Mouse (Mus musculus): Measurements from ENCODE around the gene Fcrlb.
"Not testable (repeated sequence)": the region's sequence is repeated elsewhere in the genome, so short reads cannot be mapped to it uniquely, and the experiment has no call there.

The Fcrlb gene

DNA sequence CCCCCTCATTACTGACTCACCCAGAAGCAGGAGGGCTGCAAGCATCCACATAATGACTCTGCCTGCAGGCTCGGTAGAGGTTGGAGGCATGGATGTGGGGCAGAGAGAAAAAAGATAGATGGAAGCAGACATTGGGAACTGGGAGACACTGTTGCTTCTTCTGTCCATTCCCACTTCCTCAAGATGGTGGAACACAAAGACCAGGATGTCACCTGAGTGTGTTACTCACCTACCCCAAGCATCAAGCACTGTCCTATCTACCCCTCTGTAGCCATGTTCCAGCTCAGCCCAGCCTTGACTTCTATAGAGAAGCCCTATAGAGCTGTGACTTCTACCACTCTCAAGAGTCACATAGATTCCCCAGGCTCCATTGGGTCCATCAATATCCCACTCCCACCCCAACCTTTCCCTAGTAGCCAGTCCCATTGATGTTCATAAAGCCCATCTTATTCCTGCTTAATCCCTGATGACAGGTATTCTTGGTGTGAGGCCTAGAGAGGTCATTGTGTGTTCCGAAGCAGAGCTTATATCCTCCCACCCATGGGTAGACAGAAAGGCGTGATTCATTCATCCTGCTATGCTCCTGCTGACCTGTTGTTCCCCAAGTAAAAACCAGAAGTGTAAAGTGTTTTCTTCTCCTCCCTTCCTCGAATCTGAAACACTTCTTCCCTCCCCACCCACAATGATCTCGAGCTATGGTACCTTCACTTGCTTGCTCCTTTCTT lies at the start of gene Fcrlb:
Gene Fcrlb, minus strand, starts transcription at position 51 of the 725 bp plus-strand sequence.
- DNase-seq (ENCODE audit: low spot score) = no peak

GRCm38 (mm10) chr1:170962301-170962700 lies 49.6 kb upstream of the Fcrlb start:
- DNase-seq (ENCODE audit: low spot score) = no peak

- no peak for DNase-seq (ENCODE audit: low spot score)
Measured at GRCm38 (mm10) chr1:170961101-170961500, 48.4 kb upstream of the Fcrlb start.

DNA sequence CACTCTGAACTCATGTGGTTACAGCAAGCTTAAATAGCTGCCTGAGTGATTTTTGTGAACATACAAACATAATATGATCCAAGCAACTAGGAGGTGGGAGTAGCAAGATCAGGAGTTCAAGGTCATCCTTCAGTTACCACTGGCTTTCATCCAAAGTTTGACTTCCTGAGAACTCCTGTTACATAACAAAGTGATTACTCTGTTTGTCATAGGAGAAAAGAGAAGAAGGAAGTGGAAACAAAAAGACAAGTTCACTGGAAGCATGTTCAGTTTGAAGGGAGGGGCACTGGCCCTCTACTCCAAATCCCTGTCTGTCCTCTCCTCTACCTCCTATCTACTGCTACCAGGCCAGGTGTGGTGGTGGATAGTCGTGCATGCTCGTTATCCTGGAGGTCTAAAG lies 47.0 kb upstream of the Fcrlb start:
- DNase-seq (ENCODE audit: low spot score) = no peak

GRCm38 (mm10) chr1:170958225-170958624 lies 45.5 kb upstream of the Fcrlb start:
- DNase-seq (ENCODE audit: low spot score) = no peak

- DNase-seq (ENCODE audit: low spot score) = no peak
Measured at GRCm38 (mm10) chr1:170953192-170953591, 40.5 kb upstream of the Fcrlb start.

DNA sequence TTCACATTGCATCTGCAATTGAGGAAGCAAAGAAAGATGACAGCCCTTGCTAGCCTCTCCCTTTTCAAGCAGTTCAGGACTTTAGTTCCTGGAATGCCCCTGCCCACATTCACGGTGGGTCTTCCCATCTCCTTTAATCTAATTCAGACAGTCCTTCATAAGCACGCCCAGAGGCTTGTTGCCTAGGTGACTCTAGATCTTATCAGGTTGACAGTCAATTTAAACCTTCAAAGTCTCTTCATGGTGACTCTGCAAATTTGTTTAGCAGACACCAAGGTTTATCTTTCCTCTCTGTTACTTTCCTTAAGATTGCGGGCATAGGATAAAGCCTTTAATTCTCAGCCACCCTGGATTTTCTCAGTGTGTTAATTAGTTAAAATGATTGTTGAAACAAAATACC lies 38.0 kb upstream of the Fcrlb start:
- DNase-seq (ENCODE audit: low spot score) = no peak

- DNase-seq (ENCODE audit: low spot score) = not testable (repeated sequence)
Measured at GRCm38 (mm10) chr1:170944908-170945307, 32.2 kb upstream of the Fcrlb start.

GRCm38 (mm10) chr1:170944151-170944550 lies 31.4 kb upstream of the Fcrlb start:
- not testable (repeated sequence) for DNase-seq (ENCODE audit: low spot score)

DNA sequence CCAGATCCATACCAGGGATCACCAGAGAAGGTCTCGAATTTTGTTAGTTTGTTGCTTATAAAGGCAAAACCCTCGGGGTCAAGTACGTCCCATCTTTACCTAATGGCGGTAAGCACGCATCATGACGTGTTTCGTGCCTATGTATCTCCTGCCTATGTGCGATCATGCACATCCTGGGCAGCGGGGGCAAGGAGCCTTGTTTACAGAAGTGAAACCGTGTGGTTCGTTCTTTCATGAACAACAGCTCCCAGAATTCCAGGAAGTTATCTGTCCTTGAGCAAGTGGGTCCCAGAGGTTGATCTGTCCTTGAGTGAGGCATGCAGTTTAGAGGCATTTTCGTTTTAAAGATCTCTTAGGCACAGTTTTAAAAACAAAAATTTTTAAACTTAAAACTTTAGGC lies 26.5 kb upstream of the Fcrlb start:
- DNase-seq (ENCODE audit: low spot score) = peak; percentile 34

GRCm38 (mm10) chr1:170934383-170934782 lies 21.6 kb upstream of the Fcrlb start:
- DNase-seq (ENCODE audit: low spot score) = no peak

DNA sequence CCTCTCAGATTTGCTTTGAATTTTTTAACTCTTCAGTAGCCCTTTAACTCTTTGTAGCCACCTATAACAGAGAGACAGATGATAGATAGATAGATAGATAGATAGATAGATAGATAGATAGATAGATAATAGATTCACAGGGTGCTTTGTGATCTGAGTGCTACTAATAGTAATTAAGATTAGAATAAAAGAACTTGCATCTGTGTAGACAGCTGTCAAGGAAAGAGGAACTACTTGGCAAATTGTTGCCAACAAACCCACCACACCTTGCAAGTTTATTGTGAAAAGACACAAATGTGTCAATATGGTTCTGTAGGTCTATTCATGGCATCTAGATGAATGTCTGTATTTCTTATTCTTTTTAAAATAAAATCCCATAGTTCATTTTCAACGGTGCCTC lies 21.2 kb upstream of the Fcrlb start:
- no peak for DNase-seq (ENCODE audit: low spot score)

DNA sequence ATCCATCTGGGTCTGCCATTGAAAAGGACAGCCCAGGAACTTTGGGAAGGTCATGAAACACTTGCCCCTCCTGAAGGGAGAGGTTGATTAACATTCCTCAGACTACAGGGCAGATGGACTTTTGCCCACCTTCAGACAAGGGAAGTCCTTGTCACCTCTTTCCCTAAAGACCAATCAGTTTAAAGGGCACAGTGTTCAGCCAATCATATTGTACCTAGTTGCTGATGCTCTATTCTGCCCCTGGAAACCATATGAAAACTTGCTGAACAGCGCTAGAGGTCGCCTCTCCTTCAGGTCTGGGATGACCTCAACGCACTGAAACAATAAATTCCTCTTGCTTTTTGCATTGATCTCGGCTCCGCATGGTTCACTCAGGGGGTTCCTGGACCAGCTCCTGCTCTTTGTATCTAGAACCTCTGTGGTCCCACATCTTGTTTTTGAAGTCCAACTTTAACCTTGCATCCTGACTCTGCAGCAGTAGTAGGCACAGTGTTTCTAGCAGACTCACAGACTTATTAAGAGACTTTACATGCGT lies 20.7 kb upstream of the Fcrlb start:
- DNase-seq (ENCODE audit: low spot score) = no peak

GRCm38 (mm10) chr1:170932043-170932442 lies 19.3 kb upstream of the Fcrlb start:
- DNase-seq (ENCODE audit: low spot score) = no peak

DNA sequence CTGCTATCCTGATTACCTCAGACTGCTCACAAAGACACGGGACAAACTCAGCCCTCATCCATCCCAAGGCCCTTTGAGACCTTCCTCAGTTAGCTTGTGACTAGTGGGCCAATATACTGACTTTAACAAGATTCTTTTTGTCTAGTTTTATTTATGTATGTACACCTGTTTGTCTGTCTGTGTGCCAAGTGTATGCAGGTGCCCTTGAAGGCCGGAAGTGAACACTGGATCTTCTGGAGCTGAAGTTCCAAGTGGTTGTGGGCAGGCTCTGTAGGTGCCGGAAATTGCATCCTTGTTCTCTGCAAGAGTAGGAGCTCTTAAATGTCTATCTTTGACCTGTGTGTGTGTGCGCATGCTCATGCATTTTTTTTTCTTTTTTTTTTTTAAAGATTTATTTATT lies 16.5 kb upstream of the Fcrlb start:
- DNase-seq (ENCODE audit: low spot score) = no peak

GRCm38 (mm10) chr1:170928467-170928866 lies 15.7 kb upstream of the Fcrlb start:
- DNase-seq (ENCODE audit: low spot score) = peak; percentile 35

DNA sequence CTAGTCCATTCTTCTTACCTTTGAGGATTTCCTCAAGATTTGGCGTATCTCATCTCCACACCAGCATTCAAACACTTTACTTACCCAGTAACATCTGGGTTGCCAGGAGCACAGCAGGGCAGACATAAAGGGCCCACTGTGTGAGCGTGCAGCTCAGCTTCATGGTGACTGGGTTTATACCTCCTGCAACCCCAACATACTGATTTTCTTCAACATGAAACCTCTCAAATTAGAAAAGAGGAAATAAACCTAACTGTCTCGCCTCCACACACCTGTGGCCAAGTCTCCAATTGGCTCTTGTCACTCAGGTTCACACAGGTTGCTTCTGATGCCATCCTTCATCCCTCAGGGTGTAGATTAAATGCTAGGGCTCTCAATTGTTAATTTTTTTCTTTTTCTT lies 14.6 kb upstream of the Fcrlb start, which contains the start of gene Fcrla:
Gene Fcrla, minus strand, starts transcription at position 206 of the 400 bp plus-strand sequence.
- DNase-seq (ENCODE audit: low spot score) = no peak

- DNase-seq (ENCODE audit: low spot score) = no peak
Measured at GRCm38 (mm10) chr1:170926941-170927340, 14.2 kb upstream of the Fcrlb start.

- no peak for DNase-seq (ENCODE audit: low spot score)
Measured at GRCm38 (mm10) chr1:170924485-170924884, 11.7 kb upstream of the Fcrlb start.

- DNase-seq (ENCODE audit: low spot score) = no peak
Measured at GRCm38 (mm10) chr1:170919308-170919707, 6.6 kb upstream of the Fcrlb start.

DNA sequence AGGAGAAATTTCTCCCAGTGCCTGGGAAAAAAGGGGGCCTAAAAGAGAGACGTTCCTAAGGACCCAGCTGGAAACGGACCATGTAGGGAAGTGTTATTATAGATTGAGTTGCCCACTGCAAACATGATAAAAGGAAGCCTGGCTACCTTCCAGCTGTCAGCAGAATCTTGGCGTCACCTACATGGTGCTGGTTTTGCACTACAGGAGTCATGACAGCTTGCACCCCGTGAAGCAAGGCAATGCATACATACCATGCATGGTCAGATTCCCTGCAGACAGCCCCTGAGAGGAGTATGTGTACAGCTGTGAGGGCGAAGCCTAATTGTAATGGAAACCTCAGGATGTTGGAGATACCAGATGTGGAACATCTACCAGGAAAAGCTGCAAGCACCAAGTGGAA lies 2.9 kb upstream of the Fcrlb start:
- no peak for DNase-seq (ENCODE audit: low spot score)

- no peak for DNase-seq (ENCODE audit: low spot score)
Measured at GRCm38 (mm10) chr1:170911907-170912660, 657 bp downstream of the Fcrlb start.

GRCm38 (mm10) chr1:170908341-170908740 lies 4.4 kb downstream of the Fcrlb start:
- no peak for DNase-seq (ENCODE audit: low spot score)
